Mouse (Mus musculus): ENCODE measurements around the gene Cdh6. TPM values are rescaled to one million over a fixed set of nuclear protein-coding genes. Genes with fewer than 3 reads are reported as not detected.

Cdh6 gene
- 11.2 TPM for polyA plus RNA-seq (2015; fragmentation: Illumina TruSeq; extraction: RNeasy Lipid Tissue Mini Kit (QIAGEN cat#74804); ENCODE audit: low read depth, low replicate concordance)

DNA sequence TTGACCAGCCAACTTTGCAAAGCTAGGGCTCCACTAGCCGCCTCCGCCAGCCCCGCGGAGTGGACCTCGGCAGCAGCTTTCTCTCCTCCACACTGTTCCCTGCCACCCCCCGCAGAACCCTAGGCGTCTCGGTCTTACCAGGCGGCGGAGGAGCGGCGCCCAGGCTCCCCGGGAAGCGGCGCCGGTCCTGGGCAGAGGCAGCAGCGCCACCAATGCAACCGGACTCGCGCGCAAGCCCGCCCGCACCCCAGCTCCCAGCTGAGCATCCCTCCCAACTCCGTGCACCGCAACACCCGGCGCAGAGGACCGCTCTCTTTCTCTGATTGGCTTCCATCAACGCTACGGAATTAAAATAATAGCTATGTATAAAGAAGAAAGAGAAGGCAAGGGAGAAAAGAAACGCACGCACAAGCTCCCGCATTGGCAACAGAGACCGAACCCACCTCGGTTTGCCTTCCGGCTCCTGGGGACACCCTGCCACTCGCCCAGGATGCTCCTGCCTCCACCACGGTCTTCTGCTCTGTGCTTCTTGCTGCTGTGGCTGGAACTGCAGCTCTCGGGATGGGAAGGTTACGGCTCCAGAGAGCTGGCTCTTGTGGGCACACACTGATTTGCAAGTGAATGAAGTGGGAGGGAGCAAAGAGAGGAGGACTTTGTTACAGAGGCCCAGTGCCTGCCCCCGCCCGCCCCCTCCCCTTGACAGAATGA lies at the start of gene Cdh6:
Gene Cdh6 (minus strand): TSS at position 605 of the 708 bp plus-strand sequence.

